Mouse (Mus musculus) thymus, postnatal 10 days (tissue): ENCODE results near the gene Tubb3.

Experiments
- DNase-seq, 2 experiments: peaks; one replicate each; pipeline ENCODE4 v3.0.0; 2021; ENCODE audit warnings: low spot score in 2 of 2

The Tubb3 gene

GRCm38 (mm10) chr8:123411246-123411645, at the start of gene Tubb3:
TSS of gene Tubb3 (plus strand) at chr8:123411424.
- DNase-seq, result no peak

GRCm38 (mm10) chr8:123373403-123374238, 37.6 kb upstream of the Tubb3 start, which contains the start of gene Tcf25:
TSS of gene Tcf25 (plus strand) at chr8:123373753.
- DNase-seq, result peak; percentile 95

- peak; percentile 90 to 95 for DNase-seq
Observed at GRCm38 (mm10) chr8:123374239-123374578, 37.0 kb upstream of the Tubb3 start.

GRCm38 (mm10) chr8:123375701-123376100, 35.5 kb upstream of the Tubb3 start:
- no peak for DNase-seq

GRCm38 (mm10) chr8:123376106-123376505, 35.1 kb upstream of the Tubb3 start:
- DNase-seq, result no peak

GRCm38 (mm10) chr8:123381711-123382110, 29.5 kb upstream of the Tubb3 start:
- DNase-seq, result no peak

GRCm38 (mm10) chr8:123382516-123382915, 28.7 kb upstream of the Tubb3 start:
- DNase-seq, result no peak

GRCm38 (mm10) chr8:123384883-123385540, 26.2 kb upstream of the Tubb3 start:
- DNase-seq, result peak in 1 of 2 experiments; percentile 50

- no peak for DNase-seq
Observed at GRCm38 (mm10) chr8:123387041-123387440, 24.2 kb upstream of the Tubb3 start.

GRCm38 (mm10) chr8:123387801-123388200, 23.4 kb upstream of the Tubb3 start:
- DNase-seq, result no peak

GRCm38 (mm10) chr8:123389026-123389425, 22.2 kb upstream of the Tubb3 start:
- DNase-seq, result no peak

GRCm38 (mm10) chr8:123398308-123398707, 12.9 kb upstream of the Tubb3 start:
- no peak for DNase-seq

- DNase-seq, result no peak
Observed at GRCm38 (mm10) chr8:123401936-123402335, 9.3 kb upstream of the Tubb3 start.

- DNase-seq, result no peak
Observed at GRCm38 (mm10) chr8:123402730-123403326, 8.4 kb upstream of the Tubb3 start.

GRCm38 (mm10) chr8:123404521-123404920, 6.7 kb upstream of the Tubb3 start:
- peak; percentile 72 to 74 for DNase-seq

GRCm38 (mm10) chr8:123406786-123407185, 4.4 kb upstream of the Tubb3 start, which contains the start of gene Mc1r:
TSS of gene Mc1r (plus strand) at chr8:123407107.
- peak; percentile 64 to 80 for DNase-seq

GRCm38 (mm10) chr8:123407612-123408011, 3.6 kb upstream of the Tubb3 start:
- no peak for DNase-seq

- no peak for DNase-seq
Observed at GRCm38 (mm10) chr8:123408586-123409544, 2.4 kb upstream of the Tubb3 start.

GRCm38 (mm10) chr8:123410049-123410587, 1.1 kb upstream of the Tubb3 start:
- DNase-seq, result no peak

- DNase-seq, result no peak
Observed at GRCm38 (mm10) chr8:123410788-123411187, 436 bp upstream of the Tubb3 start.

GRCm38 (mm10) chr8:123411781-123412327, 630 bp downstream of the Tubb3 start:
- no peak for DNase-seq
